Mouse (Mus musculus) 3134 (cell line): ENCODE measurements at regions not wholly inside any gene's neighbourhood (a gene's known extent, or its start where the extent isn't known, plus 50 kb on each side); places are given as distances from the start of the nearest gene placed in this dataset.
A peak's percentile ranks its signal among the peaks of the same experiment; 100 is the strongest.

Experiments
- DNase-seq: peaks from one replicate; pipeline ENCODE4 v3.0.0-alpha.2; 2011; ENCODE audit warnings: low spot score; ENCODE audit not compliant: insufficient read length; ENCODE audit errors: extremely low read depth

DNA sequence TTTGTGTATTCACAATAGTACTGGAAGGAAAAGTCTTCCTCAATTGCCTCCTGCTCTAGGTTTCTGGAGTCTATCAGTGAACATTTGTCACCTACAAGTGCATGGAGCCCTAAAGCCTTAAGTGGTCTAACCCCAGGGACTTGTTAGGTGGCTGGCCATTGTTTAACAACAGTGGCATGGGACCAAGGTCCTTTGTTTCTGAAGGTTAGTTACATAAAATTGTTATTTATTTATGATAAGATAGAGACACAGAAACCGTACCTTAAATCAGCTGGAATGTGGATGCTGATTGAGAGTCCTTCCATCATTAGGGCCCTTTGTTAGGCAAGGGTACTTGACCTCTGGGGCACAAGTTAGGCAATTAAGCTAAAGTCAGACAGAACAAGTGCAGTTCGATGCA is 99.6 kb upstream of the Map4k3 start:
- no peak for DNase-seq

DNA sequence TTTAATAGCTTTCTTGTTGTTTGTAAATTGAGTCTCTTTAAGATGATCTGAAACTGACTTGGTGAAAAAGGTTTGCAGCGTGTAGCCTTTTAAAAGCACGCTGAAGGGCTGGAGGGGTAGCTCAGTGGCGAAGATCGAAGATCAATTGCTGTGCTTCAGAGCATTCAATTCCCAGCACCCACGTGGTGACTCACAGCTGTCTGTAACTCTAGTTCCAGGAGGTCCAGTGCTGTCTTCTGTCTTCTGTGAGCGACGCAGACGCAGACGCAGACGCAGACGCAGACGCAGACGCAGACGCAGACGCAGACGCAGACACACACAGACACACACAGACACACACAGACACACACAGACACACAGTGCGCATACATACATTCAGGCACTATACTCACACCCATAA is 99.1 kb upstream of the Map4k3 start:
- DNase-seq: no peak

- DNase-seq: no peak
Measured at GRCm38 (mm10) chr17:80825971-80826730, 97.9 kb upstream of the Map4k3 start.

DNA sequence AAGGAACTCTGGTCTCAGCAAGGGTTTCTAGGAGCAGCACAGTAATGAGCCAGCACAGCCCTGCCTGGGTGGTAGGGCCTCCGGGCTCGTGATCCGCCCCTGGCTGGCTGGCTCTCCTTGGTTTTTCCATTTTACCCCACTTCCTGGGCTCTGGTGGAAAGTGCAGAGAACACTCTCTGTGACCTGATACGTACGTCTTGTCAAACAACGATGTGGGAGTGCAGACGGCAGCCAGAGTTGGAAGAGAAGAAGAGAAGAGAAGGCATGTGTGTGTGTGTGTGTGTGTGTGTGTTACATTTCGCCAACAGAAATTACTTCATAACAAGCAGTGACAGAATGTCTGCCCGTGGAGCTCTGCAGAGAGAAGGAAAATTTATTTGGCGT is 97.2 kb upstream of the Map4k3 start:
- DNase-seq: no peak

DNA sequence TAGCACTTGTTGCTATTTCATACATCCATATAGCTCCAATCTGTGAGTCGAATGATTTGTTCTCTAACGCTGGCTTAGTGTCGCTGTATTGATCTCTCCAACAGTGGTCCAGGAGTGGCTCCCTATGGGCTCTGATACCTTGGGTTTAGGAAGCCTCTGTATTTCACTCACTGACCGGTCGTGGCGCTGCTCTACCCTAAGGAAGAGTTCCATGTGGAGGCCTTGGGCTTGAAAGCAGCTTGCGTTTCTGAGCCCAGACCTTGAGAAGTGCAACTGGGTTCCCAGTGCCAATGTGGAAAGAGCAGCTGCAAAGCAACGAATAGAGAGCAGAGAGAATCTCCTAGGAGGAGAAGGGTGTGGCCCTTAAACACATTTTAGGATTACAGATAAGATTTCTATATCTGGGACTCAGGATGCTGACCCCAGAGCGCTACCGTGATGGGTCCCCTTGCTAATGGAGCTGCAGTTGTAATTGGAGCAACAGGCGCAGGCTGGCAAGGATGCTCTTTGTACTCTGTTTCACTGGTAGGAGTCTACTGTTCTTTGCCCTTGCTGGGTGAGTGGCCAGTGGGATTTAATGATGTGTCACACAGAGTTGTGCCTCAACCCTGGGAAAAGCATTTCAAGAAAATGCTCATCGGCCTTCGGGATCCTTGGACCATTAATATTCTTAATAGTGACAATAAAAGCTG is 96.7 kb upstream of the Map4k3 start:
- DNase-seq: no peak

GRCm38 (mm10) chr17:80824261-80824660 is 96.0 kb upstream of the Map4k3 start:
- no peak for DNase-seq

DNA sequence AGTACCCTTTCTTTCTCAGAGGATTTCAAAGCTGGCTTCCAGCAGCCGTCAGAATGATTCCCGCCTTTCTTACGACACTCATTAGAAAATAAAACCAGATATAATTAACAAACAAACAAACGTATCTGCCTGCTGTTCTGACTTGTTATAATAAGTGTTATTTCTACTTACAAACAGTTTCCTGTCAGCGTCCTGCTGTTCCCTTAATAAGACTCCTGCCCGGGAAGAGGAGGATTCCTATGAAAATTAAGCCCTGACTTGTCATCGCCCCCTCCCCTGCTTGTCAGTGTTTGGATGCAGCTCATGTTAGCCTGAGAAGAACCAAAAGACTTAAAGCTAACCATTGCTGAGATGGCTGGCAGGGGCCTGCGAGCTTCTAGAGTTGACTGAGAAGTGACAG is 92.6 kb upstream of the Map4k3 start:
- DNase-seq: no peak

GRCm38 (mm10) chr17:80818477-80819028 is 90.3 kb upstream of the Map4k3 start:
- DNase-seq: no peak

GRCm38 (mm10) chr17:80815747-80816146 is 87.5 kb upstream of the Map4k3 start:
- DNase-seq: no peak

DNA sequence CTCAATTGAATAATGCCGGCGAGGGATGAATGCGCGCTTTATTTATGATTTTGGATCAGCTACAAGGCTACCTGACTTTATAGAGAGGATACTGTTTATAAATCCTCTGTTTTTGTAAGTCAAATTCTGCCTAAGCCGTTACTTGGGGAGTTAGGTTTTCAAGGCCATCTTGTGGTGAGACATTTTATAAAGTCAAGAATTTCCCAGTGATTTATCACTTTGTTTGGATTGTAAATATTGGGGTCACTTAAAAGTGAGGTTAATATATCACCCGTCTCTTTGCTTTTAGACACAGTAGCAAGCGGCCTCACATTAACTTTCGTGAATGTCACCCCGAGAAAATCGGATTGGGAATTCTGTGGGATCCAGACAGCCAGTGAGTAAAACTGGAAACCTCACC is 84.9 kb upstream of the Map4k3 start:
- DNase-seq: no peak

DNA sequence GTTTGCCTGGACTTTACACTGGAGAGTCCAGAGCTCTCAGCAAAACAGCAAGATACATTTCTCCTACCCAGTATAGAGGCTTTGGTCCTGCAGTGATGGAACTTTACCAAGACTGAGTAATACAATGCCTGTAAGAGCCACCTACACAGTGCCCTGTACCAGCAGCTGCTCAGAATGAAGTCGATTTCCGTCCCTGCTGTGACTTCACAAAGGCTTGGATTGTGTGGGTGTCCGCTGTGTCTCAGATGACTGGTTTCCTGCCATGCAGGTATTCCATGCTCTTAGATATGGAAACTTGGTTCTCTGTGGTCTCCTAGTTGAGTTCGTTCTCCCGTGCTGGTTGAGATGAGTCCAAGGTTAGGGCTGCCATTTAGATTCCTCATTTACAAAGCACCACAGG is 81.0 kb upstream of the Map4k3 start:
- DNase-seq: no peak

DNA sequence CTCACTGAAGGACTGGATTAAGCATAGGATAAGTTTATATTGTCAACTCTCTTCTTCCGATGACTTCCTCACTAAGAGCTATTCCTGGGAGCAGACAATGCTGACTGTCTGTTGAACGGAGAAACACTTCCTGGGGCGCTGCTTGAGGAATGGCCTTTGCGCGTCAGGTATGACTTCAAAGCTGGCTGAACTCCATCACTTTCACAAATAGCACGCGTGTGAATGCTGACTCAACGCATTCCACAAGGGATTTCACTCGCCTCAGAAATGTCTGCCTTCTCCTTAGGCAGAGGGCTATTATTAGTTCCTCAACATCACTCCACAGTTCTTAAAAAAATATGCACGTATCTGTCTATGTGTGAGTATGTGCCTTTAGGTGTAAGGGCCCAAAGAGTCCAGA is 79.8 kb upstream of the Map4k3 start:
- no peak for DNase-seq

DNA sequence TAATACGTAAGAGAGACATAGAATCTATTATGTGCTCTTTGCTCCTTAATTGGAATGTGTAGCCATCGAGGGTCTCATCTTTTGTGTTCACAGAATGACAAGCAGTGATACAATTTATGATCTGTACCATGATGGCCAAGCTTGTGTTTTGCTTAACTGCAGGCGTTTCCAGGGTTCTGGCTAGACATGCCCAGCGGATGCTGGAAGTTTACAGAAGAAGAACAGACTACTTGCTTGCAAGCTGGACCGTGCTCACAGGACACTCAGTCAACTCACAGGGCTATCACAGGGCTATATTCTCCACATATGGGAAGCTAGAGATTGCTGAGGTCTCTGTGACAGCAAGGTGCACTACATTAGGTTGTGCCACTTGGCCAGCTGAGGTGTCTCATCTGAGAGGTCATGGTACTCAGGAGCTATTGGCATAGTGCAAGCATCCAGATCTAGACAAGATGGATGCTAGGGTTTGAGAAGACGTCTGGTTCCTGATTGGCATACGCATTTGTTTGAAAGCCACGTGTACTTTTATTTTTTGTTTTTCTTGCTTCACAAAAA is 75.2 kb upstream of the Map4k3 start:
- DNase-seq: no peak

DNA sequence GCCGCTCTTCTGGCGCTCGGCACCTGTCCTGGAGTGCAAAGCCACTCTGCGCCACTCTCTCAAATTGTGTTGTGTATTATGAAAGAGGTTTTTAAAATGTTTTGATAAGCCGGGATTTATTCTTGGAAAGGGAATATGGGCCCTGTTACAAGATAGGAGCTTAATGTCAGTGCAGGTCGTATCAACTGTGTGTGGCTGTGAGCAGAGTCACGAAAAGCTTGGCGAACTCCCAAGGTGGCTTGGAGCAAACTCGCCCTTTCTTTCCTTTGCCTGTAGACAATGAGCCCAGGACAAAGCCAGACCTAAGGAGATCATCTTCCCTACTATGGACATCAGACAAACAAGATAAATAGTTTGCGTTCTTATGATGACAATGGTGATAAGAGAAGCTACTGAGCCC is 74.3 kb upstream of the Map4k3 start:
- DNase-seq: no peak

- no peak for DNase-seq
Measured at GRCm38 (mm10) chr17:80801991-80802390, 73.7 kb upstream of the Map4k3 start.

GRCm38 (mm10) chr17:80801451-80801983 is 73.2 kb upstream of the Map4k3 start:
- DNase-seq: peak; percentile 71

- DNase-seq: no peak
Measured at GRCm38 (mm10) chr17:80800877-80801276, 72.6 kb upstream of the Map4k3 start.

- DNase-seq: no peak
Measured at GRCm38 (mm10) chr17:80800454-80800853, 72.2 kb upstream of the Map4k3 start.

GRCm38 (mm10) chr17:80799061-80799460 is 70.8 kb upstream of the Map4k3 start:
- no peak for DNase-seq

DNA sequence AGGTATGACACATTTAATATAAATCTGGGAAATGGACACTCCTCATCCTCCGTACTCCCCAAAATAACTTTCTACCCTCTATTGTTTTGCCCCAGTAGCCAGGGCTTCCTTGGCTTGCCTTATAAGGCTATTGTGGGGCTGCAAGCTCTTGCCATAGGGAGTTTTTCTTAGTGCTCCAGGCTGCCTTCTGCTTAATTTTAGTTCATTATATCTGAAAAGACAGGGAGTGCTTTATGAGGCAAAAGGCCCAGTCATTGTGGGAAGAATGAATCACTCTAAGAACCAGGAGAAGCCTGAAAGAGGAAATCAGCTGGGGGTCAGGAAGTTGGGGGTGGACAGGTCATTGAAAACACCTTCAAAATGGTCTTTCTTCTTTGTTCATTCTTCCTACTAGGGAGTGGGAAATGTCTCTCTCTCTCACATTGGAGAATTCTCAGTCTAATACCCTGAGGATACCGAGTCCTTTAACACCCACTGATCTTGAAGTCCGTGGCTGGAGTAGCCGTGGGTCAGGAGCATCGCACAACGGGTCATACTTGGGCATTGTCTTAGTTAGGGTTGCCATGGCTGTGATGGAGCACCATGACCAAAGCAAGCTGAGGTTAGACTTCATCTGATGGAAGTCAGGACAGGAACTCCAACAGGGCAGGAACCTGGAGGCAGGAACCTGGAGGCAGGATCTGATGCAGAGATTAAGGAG is 70.1 kb upstream of the Map4k3 start:
- no peak for DNase-seq

GRCm38 (mm10) chr17:80796790-80797189 is 68.5 kb upstream of the Map4k3 start:
- no peak for DNase-seq
